Mouse (Mus musculus) kidney, adult 2 months (tissue): ENCODE results near the gene Fam234a.

Experiments
- CTCF ChIP-seq: fragments of 200-500 bp; conservative IDR thresholded peaks from 2 replicates; pipeline ENCODE4 v1.5.1; 2011; ENCODE audit warnings: low read depth, mild to moderate bottlenecking, control low read depth, low read length, moderate library complexity, mixed read lengths; ENCODE audit not compliant: insufficient read depth, insufficient read length
- POLR2A ChIP-seq: fragments of 200-500 bp; IDR thresholded peaks from one replicate; pipeline ENCODE4 v1.6.1; 2011; ENCODE audit warnings: low read depth, low read length, control low read depth

DNA sequence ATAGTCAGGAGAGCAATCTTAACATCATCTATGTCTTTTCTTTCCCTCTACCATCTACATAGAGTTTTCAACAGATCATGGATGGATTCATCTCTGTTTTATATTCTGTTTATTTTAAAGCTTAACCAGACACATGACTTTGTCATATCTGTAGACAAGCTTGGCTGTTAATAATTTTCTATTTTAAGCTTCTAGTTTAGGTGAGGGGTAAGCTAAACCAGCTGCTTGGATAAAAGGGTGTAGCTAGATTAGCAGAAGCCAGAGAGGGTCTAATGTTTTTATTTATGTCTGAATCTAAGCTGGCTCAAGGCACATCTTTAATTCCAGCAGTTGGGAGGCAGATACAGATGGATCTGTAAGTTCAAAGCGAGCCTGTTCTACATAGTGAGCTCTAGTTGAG is 81.3 kb downstream of the Fam234a start:
- TF ChIP-seq CTCF: no peak
- TF ChIP-seq POLR2A: no peak
